Mouse (Mus musculus): ENCODE measurements around the gene Tgfbr2.
"Not testable (repeated sequence)": the region's sequence is repeated elsewhere in the genome, so short reads cannot be mapped to it uniquely, and the experiment has no call there.

The Tgfbr2 gene

GRCm38 (mm10) chr9:116058475-116058874 lies 116.7 kb downstream of the Tgfbr2 start:
- DNase-seq: no peak

GRCm38 (mm10) chr9:116053976-116054375 lies 121.2 kb downstream of the Tgfbr2 start:
- no peak for DNase-seq

- DNase-seq: no peak
Measured at GRCm38 (mm10) chr9:116049985-116050384, 125.2 kb downstream of the Tgfbr2 start.

- DNase-seq: peak; percentile 9 to 23
Measured at GRCm38 (mm10) chr9:116041787-116042186, 133.4 kb downstream of the Tgfbr2 start.

GRCm38 (mm10) chr9:116041369-116041768 lies 133.8 kb downstream of the Tgfbr2 start:
- DNase-seq: no peak

GRCm38 (mm10) chr9:116040852-116041251 lies 134.3 kb downstream of the Tgfbr2 start:
- not testable (repeated sequence) for DNase-seq

- DNase-seq: no peak
Measured at GRCm38 (mm10) chr9:116039981-116040380, 135.2 kb downstream of the Tgfbr2 start.

GRCm38 (mm10) chr9:116038275-116038674 lies 136.9 kb downstream of the Tgfbr2 start:
- DNase-seq: no peak

All from thymus, adult 18-20 months (tissue).